Mouse (Mus musculus) CH12.LX (cell line): ENCODE data around the gene Slc4a4. TPM values are rescaled to one million over a fixed set of nuclear protein-coding genes. Genes with fewer than 3 reads are reported as not detected.
A peak's percentile ranks its signal among the peaks of the same experiment; 100 is the strongest.

Experiments used
- DNase-seq: peaks from one replicate; pipeline ENCODE4 v3.0.0-alpha.2; 2013; ENCODE audit errors: extremely low read depth
- H3K27ac ChIP-seq: 2 replicates; pipeline ENCODE4 v1.5.1; 2012; ENCODE audit warnings: low read depth, mild to moderate bottlenecking, control low read depth, moderate library complexity; ENCODE audit not compliant: insufficient read depth
- H3K27me3 ChIP-seq: replicated peaks from 2 replicates; pipeline ENCODE3; 2012; ENCODE audit warnings: inconsistent platforms
- H3K36me3 ChIP-seq, 2 experiments: replicated peaks in 1 of 2; 2 replicates each; pipeline versions ENCODE3 to v1.6.1; 2012; ENCODE audit warnings: inconsistent platforms in 1 of 2, low read length in 1 of 2, mild to moderate bottlenecking in 1 of 2, mixed read lengths in 1 of 2, moderate library complexity in 1 of 2; ENCODE audit not compliant: control insufficient read depth in 1 of 2, insufficient read depth in 1 of 2
- H3K4me1 ChIP-seq, 2 experiments: 2 replicates each; pipeline ENCODE4 v1.6.1; 2012; ENCODE audit warnings: inconsistent platforms in 1 of 2, moderate library complexity in 1 of 2; ENCODE audit not compliant: insufficient read depth in 2 of 2, control insufficient read depth in 1 of 2
- H3K4me2 ChIP-seq: 2 replicates; pipeline ENCODE4 v1.6.1; 2012; ENCODE audit warnings: low read depth, mild to moderate bottlenecking, control low read depth; ENCODE audit not compliant: poor library complexity, insufficient read depth, severe bottlenecking
- H3K4me3 ChIP-seq, 3 experiments: fragments of 150-350 bp in 1 of 3; sonication (generic) in 1 of 3; replicated peaks in 1 of 3; 2 replicates each; pipeline versions ENCODE3 to v1.5.1; 2011 to 2012; ENCODE audit warnings: low read depth in 2 of 3, low read length in 2 of 3, mild to moderate bottlenecking in 2 of 3, moderate library complexity in 2 of 3, control low read depth in 1 of 3, improper control_type of control experiment in 1 of 3, inconsistent platforms in 1 of 3, mixed read lengths in 1 of 3; ENCODE audit not compliant: poor library complexity in 1 of 3
- H3K79me2 ChIP-seq: replicated peaks from 2 replicates; pipeline ENCODE4 v1.6.1; 2012; ENCODE audit warnings: mild to moderate bottlenecking, moderate library complexity; ENCODE audit not compliant: control insufficient read depth, poor library complexity, insufficient read depth, severe bottlenecking; ENCODE audit errors: extremely low read depth
- H3K9ac ChIP-seq: 2 replicates; pipeline ENCODE4 v1.6.1; 2012; ENCODE audit warnings: low read depth, mild to moderate bottlenecking, control low read depth, moderate library complexity; ENCODE audit not compliant: insufficient read depth
- H3K9me3 ChIP-seq: replicated peaks from 2 replicates; pipeline ENCODE3; 2012; ENCODE audit warnings: low read length, inconsistent platforms, mixed read lengths
- BHLHE40 ChIP-seq: IDR thresholded peaks from 2 replicates; pipeline ENCODE4 v1.6.1; 2011; ENCODE audit warnings: mild to moderate bottlenecking, low read depth, low read length, improper control_type of control experiment
- CHD1 ChIP-seq: IDR thresholded peaks from 2 replicates; pipeline ENCODE4 v1.6.1; 2012; ENCODE audit warnings: low read depth, low read length, improper control_type of control experiment, inconsistent platforms
- CTCF ChIP-seq, 2 experiments: IDR thresholded peaks in 1 of 2; conservative IDR thresholded peaks in 1 of 2; 2 replicates each; pipeline ENCODE4 v1.5.1; 2011 to 2012; ENCODE audit warnings: low read depth in 2 of 2, low read length in 2 of 2, improper control_type of control experiment in 1 of 2, inconsistent platforms in 1 of 2, mild to moderate bottlenecking in 1 of 2, moderate library complexity in 1 of 2
- E2F4 ChIP-seq: IDR thresholded peaks from 2 replicates; pipeline ENCODE4 v1.6.1; 2011; ENCODE audit warnings: low read depth, low read length, improper control_type of control experiment; ENCODE audit not compliant: insufficient replicate concordance
- ETS1 ChIP-seq: conservative IDR thresholded peaks from 2 replicates; pipeline ENCODE4 v1.6.1; 2012; ENCODE audit warnings: low read depth, mild to moderate bottlenecking, inconsistent platforms, low read length, improper control_type of control experiment, moderate library complexity
- HCFC1 ChIP-seq: IDR thresholded peaks from 2 replicates; pipeline ENCODE4 v1.6.1; 2012; ENCODE audit warnings: low read depth, mild to moderate bottlenecking, inconsistent platforms, low read length, improper control_type of control experiment
- IRF4 ChIP-seq: IDR thresholded peaks from 2 replicates; pipeline ENCODE4 v1.6.1; 2014; ENCODE audit warnings: low read depth, mild to moderate bottlenecking, inconsistent platforms, low read length, improper control_type of control experiment
- JUND ChIP-seq: conservative IDR thresholded peaks from 2 replicates; pipeline ENCODE4 v1.6.1; 2011; ENCODE audit warnings: low read depth, low read length, improper control_type of control experiment
- MAX ChIP-seq: IDR thresholded peaks from 2 replicates; pipeline ENCODE4 v1.6.1; 2011; ENCODE audit warnings: low read length, improper control_type of control experiment
- MXI1 ChIP-seq: IDR thresholded peaks from 2 replicates; pipeline ENCODE4 v1.6.1; 2011; ENCODE audit warnings: mild to moderate bottlenecking, low read depth, low read length, improper control_type of control experiment
- NRF1 ChIP-seq: IDR thresholded peaks from 2 replicates; pipeline ENCODE4 v1.6.1; 2014; ENCODE audit warnings: low read depth, mild to moderate bottlenecking, inconsistent platforms, low read length, improper control_type of control experiment, moderate library complexity
- PAX5 ChIP-seq: IDR thresholded peaks from 2 replicates; pipeline ENCODE4 v1.6.1; 2012; ENCODE audit warnings: low read length, inconsistent platforms, mixed read lengths
- POLR2A ChIP-seq: IDR thresholded peaks from 2 replicates; pipeline ENCODE4 v1.6.1; 2011; ENCODE audit warnings: low read depth, mild to moderate bottlenecking, improper control_type of control experiment, low read length
- RAD21 ChIP-seq: IDR thresholded peaks from 2 replicates; pipeline ENCODE4 v1.6.1; 2011; ENCODE audit warnings: low read depth, mild to moderate bottlenecking, low read length, improper control_type of control experiment, moderate library complexity
- SIN3A ChIP-seq: IDR thresholded peaks from 2 replicates; pipeline ENCODE4 v1.6.1; 2012; ENCODE audit warnings: low read length, improper control_type of control experiment, inconsistent platforms
- TBP ChIP-seq: conservative IDR thresholded peaks from 2 replicates; pipeline ENCODE4 v1.6.1; 2011; ENCODE audit warnings: low read depth, low read length, improper control_type of control experiment
- TCF12 ChIP-seq: IDR thresholded peaks from 2 replicates; pipeline ENCODE4 v1.6.1; 2014; ENCODE audit warnings: low read depth, mild to moderate bottlenecking, inconsistent platforms, low read length, improper control_type of control experiment
- USF1 ChIP-seq: IDR thresholded peaks from 2 replicates; pipeline ENCODE4 v1.6.1; 2014; ENCODE audit warnings: low read depth, mild to moderate bottlenecking, inconsistent platforms, low read length, improper control_type of control experiment
- USF2 ChIP-seq: conservative IDR thresholded peaks from 2 replicates; pipeline ENCODE4 v1.6.1; 2011; ENCODE audit warnings: low read depth, low read length, improper control_type of control experiment
- ZMIZ1 ChIP-seq: IDR thresholded peaks from 2 replicates; pipeline ENCODE4 v1.6.1; 2012; ENCODE audit warnings: low read depth, mild to moderate bottlenecking, inconsistent platforms, low read length, improper control_type of control experiment
- ZNF384 ChIP-seq: IDR thresholded peaks from 2 replicates; pipeline ENCODE4 v1.6.1; 2012; ENCODE audit warnings: low read depth, low read length, improper control_type of control experiment, inconsistent platforms
- dilution Hi-C: fragments of 300-500 bp; cut with MboI; formaldehyde crosslinking; loops from 2 replicates; pipeline ENCODE4 v1.14.3; 2020; ENCODE audit warnings: low sequenced_read_pairs; ENCODE audit not compliant: extremely low pct_unique_long_range_greater_than_20kb, extremely low pct_ligation_motif_present
- in situ Hi-C: fragments of 300-500 bp; cut with MboI; formaldehyde crosslinking; loops from 3 replicates; pipeline ENCODE4 v1.14.3; 2019; ENCODE audit warnings: low sequenced_read_pairs, low pct_ligation_motif_present, low pct_unique_long_range_greater_than_20kb, mixed read lengths
- polyA plus RNA-seq: library from polyadenylated mRNA; unstranded; fragments of >175 nt; gene quantifications from 2 replicates; pipeline ENCODE4 v1.2.1, GENCODE M21; 2012; ENCODE audit warnings: low read depth; ENCODE audit not compliant: insufficient read length
- total RNA-seq, 2 experiments: library from RNA; depleted of rRNA; stranded (reverse); fragments of 300-350 nt in 1 of 2; fragments of >200 nt in 1 of 2; gene quantifications; 2 replicates each; pipeline ENCODE4 v1.2.3; 2012 to 2014

Gene Slc4a4
- total and polyA plus RNA-seq, 3 experiments: not detected

DNA sequence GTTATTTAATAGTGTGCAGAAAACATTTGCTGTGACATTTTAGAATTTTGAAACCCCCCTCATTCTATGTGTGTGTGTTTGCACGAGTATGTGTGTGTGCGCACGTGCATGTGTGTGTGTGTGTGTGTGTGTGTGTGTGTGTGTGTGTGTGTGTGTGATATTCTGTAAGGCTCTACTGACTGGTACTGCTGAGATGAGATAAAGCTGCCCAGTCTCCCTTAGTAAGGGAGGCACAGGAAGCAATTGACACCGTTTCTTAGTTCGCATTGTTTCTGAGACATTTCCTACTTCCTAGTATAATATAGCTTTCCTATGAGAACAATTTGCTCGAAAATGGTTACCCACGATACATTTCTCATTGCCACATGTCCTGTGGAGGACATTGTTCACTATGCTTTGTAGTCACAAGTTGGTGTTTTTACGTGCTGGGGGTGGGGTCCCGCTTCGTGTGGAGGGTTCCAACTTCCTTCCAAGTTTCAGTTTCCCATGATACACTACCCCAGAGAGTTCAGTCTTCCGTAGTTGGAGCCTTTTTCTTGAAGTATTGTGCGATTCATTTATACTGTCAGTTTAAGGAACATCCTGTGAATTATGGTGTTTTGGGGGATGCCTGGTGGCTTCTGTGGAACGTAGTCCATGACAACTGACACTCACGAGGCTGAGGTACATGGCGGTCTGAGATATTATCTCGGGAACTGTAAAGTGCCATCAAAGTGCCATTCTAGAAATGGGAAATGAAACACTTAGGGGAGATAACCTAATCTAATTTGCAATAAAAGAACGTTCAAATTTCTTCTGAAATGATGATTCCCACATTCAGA, 66.3 kb downstream of the Slc4a4 start:
- peak overlapping the region; percentile 60 for H3K4me2 ChIP-seq
- H3K79me2 ChIP-seq: no peaks in the 10 kb centered on the region
- no peaks in the 10 kb centered on the region for H3K36me3 ChIP-seq
- H3K4me3 ChIP-seq: no peak overlapping the region
- H3K9ac ChIP-seq: no peak overlapping the region; the same call in 1 of the 2 replicates
- dilution Hi-C loops (no loop called here), in situ Hi-C loops (no loop called here)
- H3K27me3 ChIP-seq: no peaks in the 10 kb centered on the region
- no peak for TF ChIP-seq RAD21
- no peak for TF ChIP-seq E2F4
- TF ChIP-seq POLR2A: no peak
- TF ChIP-seq PAX5: no peak
- 0 out of 2 replicates have a peak, but pooled peaks have one; percentile 6 for TF ChIP-seq BHLHE40
- no peak overlapping the region for H3K27ac ChIP-seq
- no peaks in the 10 kb centered on the region for H3K9me3 ChIP-seq
- H3K4me1 ChIP-seq: no peaks in the 10 kb centered on the region; a peak in 1 of 4 replicates
- DNase-seq: no peak

DNA sequence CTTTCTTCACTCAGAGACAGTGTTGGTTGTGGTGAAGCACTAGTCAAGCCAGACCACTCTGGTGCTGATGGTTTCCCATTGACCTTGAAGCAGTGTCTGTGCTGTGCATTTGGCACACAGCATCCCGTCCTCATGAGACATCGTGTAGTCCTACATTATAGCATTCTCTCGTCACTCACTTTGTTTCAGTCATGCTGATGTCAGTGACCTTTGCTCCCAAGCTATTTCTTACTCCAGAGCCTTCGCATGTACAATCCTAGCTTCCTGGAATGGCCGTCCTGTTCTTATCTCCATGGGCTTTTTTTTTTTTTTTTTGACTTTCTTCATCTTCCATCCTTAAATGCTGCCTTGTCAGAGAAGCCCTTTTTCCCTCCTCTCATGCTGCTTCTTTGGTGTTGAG, 71.1 kb downstream of the Slc4a4 start:
- Histone ChIP-seq H3K27ac (no peak overlapping the region), H3K9me3 (no peaks in the 10 kb centered on the region), H3K4me3 (no peak overlapping the region), H3K36me3 (no peaks in the 10 kb centered on the region), H3K4me1 (peaks cover 0 to 8% of the 10 kb centered on the region in 2 experiments; a peak in 1 of 4 replicates), H3K79me2 (no peaks in the 10 kb centered on the region), H3K4me2 (no peak overlapping the region), H3K27me3 (no peaks in the 10 kb centered on the region), H3K9ac (no peak overlapping the region)
- no peak for TF ChIP-seq ZMIZ1
- TF ChIP-seq MXI1: no peak
- TF ChIP-seq JUND: no peak
- TF ChIP-seq MAX: no peak
- no peak for TF ChIP-seq SIN3A
- TF ChIP-seq TBP: no peak
- TF ChIP-seq ZNF384: no peak
- no peak for TF ChIP-seq TCF12
- TF ChIP-seq CHD1: no peak
- in situ Hi-C loops: no loop called here
- no peak for DNase-seq
- dilution Hi-C loops: no loop called here

DNA sequence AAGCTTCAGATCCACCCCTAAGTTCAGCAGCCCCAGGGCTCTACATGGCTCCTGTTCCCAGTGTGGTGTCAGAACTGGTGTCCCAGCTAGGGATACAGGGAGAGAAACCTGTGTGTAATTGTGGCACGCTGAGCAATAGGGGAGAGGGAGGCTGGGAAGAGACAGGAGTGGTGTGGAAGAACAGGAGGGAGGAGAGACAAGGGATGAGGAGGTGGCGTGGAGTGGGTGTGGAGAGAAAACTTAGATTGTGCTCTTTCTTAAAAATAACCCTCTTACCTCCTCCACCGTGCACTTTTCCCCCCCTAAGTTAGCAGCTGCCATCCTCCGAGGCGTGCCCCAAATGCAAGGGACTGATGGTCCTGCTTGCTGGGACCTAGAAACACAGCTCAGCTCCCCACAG, 72.3 kb downstream of the Slc4a4 start:
- Histone ChIP-seq H3K9ac (no peak overlapping the region), H3K27me3 (no peaks in the 10 kb centered on the region), H3K79me2 (no peaks in the 10 kb centered on the region), H3K4me2 (no peak overlapping the region), H3K36me3 (no peaks in the 10 kb centered on the region), H3K4me1 (peaks cover 0 to 8% of the 10 kb centered on the region in 2 experiments; a peak in 1 of 4 replicates), H3K9me3 (no peaks in the 10 kb centered on the region), H3K27ac (no peak overlapping the region), H3K4me3 (no peak overlapping the region)
- TF ChIP-seq ETS1 (no peak), USF1 (no peak), RAD21 (no peak), USF2 (no peak), ZMIZ1 (no peak), MXI1 (no peak), BHLHE40 (no peak), CTCF (conservative IDR thresholded peaks at IDR 0.05 in 1 of 2, IDR thresholded peaks at IDR 0.05 in 1 of 2; ENCODE audit: low read depth in 2 of 2, low read length in 2 of 2) (no peak), NRF1 (no peak), IRF4 (no peak), HCFC1 (no peak)
- dilution Hi-C loops (no loop called here), in situ Hi-C loops (no loop called here)
- DNase-seq: no peak
